Mouse (Mus musculus) gastrocnemius, postnatal 10 days (tissue): Measurements from ENCODE around the gene Ush1c. TPM values are rescaled to one million over a fixed set of nuclear protein-coding genes. Genes with fewer than 3 reads are reported as not detected.

Experiments used
- DNase-seq: peaks from one replicate; pipeline ENCODE4 v3.0.0; 2021; ENCODE audit warnings: mixed read lengths
- long read RNA-seq, 2 experiments: library from polyadenylated mRNA; stranded (forward); transcript quantifications; one replicate each; pipeline ENCODE4 v2.0.0; 2021
- total RNA-seq, 2 experiments: library from RNA; stranded (reverse); gene quantifications; 2 replicates each; pipeline ENCODE4 v1.2.3; 2021

The Ush1c gene
- total RNA-seq = 1 to 10 TPM; 1.1 to 2.0 TPM
- long read RNA-seq, experiment 1, partial matches to known transcripts = 1 of 4 reads
- long read RNA-seq, experiment 1, other reads (novel, unspliced or antisense) = 2 of 4 reads
- long read RNA-seq, experiment 2 = 0 reads

DNA sequence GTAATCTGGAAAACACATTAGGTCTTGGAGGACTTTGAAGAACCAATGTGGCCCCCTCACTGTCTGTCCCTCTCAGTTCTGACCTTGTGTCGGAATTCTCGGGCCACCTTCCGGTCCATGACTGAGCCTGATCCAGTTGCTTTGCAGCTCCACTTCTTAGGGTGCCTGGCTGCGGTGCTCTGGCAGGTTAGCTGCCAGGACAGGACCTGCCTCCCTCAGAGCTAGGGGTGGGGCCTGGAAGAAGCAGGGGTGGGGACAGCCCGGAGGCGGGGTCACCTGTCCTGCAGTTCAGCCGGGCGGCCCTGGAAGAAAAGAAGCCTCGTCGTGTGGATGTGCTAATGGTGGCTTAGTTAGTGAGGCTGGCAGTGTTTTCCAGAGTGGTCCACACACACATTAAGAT, at the start of gene Ush1c:
Ush1c (minus strand) TSS at position 158 of the 400 bp plus-strand sequence.
- DNase-seq = no peak

- DNase-seq = no peak
Measured at GRCm38 (mm10) chr7:46287051-46287450, 48.7 kb upstream of the Ush1c start.

DNA sequence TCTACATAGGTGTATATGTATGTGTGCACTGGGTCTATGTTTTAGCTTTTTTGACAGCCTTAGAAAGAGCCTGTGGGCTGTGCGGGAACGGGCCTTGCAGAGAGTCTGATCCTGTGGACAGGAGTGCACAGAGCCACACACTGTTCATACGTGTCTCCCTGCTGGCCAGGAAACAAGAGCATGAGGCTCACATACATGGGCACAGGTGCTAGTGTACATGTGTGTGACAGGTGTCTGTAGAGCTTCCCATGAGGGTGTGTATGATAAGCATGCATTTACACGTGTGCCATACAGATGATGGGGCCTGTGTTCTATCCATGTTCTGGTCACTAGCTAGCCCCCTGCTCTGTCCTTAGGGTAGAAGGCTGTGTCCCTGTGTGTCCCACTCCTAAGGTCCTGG, 48.1 kb upstream of the Ush1c start:
- DNase-seq = no peak

GRCm38 (mm10) chr7:46285161-46285839, 47.0 kb upstream of the Ush1c start:
- DNase-seq = no peak

DNA sequence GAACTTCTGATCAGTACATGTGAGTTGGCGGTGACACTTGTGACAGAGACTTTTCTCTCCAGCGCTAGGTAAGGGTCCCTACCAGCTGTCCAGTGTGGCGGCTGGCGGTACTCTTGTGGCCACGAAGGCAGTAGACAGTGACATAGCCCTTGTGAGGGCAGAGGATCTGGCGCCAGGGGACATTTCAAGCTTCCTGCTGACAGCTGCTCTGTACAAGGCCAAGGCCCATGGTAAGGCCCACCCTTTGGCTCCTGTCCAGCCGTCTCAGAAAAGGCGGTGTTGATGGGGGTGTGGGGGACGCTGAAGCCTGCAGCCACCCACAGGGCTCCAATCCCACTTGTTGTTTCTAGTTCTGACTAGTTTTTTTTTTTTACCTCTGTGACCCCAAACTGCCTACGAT, 45.4 kb upstream of the Ush1c start:
- peak; percentile 70 for DNase-seq

DNA sequence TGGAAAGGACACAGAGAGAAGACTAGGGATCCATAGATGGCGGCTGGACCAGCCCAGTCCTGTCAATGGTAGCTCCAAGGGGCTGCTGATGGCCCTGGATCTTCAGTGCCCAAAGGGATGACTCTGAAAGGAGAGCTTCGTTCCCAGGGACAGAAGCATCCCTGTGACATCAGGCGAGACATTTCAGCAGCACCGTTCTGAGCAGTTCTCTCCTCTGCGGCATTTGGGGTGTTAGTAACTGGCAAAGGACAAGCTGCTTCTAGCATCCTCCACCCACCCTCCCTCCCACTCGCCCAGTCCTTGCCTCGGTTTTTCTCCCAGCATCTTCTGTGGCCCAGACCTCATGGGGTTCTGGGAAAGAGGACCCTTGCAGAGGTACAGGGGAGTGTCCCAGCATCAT, 44.0 kb upstream of the Ush1c start:
- DNase-seq = no peak

DNA sequence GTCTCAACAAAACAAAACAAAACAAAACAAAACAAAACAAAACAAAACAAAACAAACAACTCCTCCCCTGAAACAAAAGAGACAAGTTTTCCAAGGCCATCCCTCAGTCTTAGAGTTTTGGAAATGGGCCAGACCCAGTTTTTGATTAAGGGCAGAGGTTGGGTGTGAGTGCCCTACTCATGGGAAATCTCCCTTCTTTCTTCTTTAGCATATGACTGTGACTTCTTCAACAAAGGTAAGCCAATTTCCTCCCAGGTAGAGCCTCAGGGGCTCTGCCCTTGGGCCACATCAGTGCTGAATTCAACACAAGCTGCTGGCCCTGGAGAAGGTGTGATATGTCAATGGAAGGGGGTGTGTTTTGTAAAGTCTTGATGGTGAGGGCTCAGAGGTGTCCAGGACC, 42.6 kb upstream of the Ush1c start:
- DNase-seq = no peak

- peak; percentile 67 for DNase-seq
Measured at GRCm38 (mm10) chr7:46279946-46280345, 41.6 kb upstream of the Ush1c start.

- DNase-seq = no peak
Measured at GRCm38 (mm10) chr7:46276156-46276555, 37.9 kb upstream of the Ush1c start.

GRCm38 (mm10) chr7:46251841-46252240, 13.5 kb upstream of the Ush1c start:
- no peak for DNase-seq

DNA sequence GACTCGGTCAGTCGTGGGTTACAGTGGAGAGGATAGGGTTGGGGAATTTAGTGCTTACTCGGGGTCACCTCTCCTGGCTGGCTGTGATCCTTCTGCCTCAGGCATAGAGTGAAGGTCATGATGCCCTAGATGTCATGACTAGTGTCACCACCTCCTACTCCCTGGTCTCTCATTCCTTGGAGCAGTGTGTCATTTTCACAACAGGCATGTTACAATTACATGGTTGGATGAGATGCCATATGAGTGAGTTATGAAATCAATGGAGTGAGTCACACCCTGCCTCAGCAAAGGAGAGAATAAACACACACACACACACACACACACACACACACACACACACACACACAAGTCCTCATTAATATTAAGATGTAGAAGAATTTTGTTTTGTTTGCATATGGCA, 9.3 kb upstream of the Ush1c start:
- DNase-seq = no peak

- no peak for DNase-seq
Measured at GRCm38 (mm10) chr7:46246876-46247275, 8.6 kb upstream of the Ush1c start.

- DNase-seq = no peak
Measured at GRCm38 (mm10) chr7:46240696-46241095, 2.4 kb upstream of the Ush1c start, which contains the start of gene Otog. Otog (plus strand) TSS chr7:46240987.

GRCm38 (mm10) chr7:46240091-46240490, 1.8 kb upstream of the Ush1c start:
- no peak for DNase-seq

GRCm38 (mm10) chr7:46237192-46237591, 1.1 kb downstream of the Ush1c start:
- no peak for DNase-seq

- DNase-seq = no peak
Measured at GRCm38 (mm10) chr7:46236363-46236762, 1.9 kb downstream of the Ush1c start.

DNA sequence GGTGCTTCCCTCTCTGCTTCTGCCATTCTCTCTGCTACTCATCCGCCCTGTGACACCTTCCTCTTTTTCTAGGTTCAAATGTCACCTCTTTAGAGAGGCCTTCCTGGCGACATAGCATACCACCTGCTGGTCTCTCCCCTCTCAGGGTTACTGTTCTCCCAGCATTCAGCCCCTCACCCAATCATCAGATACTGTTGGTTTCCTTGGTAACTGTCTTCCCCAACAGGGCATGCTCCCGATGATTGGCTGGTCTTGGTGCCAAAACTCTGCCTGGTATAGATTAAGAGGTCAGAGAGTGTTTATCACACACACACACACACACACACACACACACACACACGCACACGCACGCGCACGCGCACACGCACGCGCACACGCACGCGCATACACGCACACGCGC, 2.4 kb downstream of the Ush1c start:
- no peak for DNase-seq

DNA sequence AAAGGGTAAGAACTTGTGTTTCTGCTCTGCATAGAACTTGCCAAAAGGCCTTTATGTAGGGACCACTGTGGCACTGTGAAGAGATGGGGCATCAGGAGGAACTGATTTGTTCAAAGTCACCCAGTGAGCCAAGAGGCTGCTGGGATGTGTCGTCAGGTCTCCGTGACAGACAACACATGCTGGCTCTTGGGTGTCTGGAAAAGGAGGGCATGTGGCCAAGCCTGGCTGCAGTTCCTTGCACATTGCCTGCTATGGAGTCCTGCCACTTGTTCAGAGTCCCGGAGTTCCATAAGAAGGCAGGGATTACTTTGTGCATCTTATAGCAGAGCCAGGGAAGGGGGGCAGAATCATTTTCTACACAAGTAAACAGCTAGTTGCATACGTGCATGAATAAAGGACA, 11.4 kb downstream of the Ush1c start:
- peak; percentile 63 for DNase-seq

DNA sequence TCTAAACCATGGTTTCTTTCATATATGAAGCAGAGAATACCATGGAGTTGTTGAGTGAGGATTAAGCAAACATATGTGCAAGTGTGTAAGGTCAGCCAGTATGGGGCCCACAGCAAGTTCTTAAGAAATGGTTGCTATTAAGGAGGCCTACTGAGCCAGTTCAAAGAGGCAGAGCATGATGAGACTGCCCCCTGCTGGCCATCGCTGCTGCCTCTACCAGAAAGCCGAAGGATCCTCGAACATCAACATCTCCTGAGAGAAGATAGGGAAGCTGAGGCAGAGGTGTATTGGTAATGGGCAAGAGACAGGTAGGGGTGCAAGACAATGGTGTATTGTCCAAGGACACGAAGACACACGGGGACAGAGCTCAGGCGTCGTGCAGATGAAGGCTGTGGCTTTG, 12.1 kb downstream of the Ush1c start:
- peak; percentile 68 for DNase-seq

GRCm38 (mm10) chr7:46220591-46221129, 17.6 kb downstream of the Ush1c start:
- no peak for DNase-seq

GRCm38 (mm10) chr7:46218415-46218814, 19.9 kb downstream of the Ush1c start:
- DNase-seq = no peak

GRCm38 (mm10) chr7:46216481-46216880, 21.8 kb downstream of the Ush1c start:
- DNase-seq = no peak

GRCm38 (mm10) chr7:46210276-46210675, 28.0 kb downstream of the Ush1c start:
- no peak for DNase-seq

DNA sequence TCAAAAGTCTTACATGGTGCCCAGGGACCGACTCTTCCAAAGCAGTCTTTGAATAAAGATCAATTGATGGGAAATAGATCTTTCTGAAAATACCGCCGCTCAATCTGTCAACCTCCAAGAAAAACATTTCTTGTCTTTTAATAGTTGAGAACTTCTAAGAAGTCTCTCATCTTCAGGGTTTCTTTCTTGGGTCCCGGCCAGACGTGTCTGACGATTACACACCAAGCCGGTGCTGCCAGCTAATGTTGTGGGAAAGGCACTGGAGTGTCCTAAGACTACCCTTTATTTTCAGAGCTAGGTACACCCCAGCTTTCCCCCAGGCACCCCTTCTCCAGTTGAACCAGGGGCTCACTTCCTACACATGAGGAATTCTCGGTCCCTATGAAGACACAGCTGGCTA, 30.2 kb downstream of the Ush1c start:
- no peak for DNase-seq
